Mouse (Mus musculus): Measurements from ENCODE around the gene H2-T22.
"Not testable (repeated sequence)": the region's sequence is repeated elsewhere in the genome, so short reads cannot be mapped to it uniquely, and the experiment has no call there.

Gene H2-T22

DNA sequence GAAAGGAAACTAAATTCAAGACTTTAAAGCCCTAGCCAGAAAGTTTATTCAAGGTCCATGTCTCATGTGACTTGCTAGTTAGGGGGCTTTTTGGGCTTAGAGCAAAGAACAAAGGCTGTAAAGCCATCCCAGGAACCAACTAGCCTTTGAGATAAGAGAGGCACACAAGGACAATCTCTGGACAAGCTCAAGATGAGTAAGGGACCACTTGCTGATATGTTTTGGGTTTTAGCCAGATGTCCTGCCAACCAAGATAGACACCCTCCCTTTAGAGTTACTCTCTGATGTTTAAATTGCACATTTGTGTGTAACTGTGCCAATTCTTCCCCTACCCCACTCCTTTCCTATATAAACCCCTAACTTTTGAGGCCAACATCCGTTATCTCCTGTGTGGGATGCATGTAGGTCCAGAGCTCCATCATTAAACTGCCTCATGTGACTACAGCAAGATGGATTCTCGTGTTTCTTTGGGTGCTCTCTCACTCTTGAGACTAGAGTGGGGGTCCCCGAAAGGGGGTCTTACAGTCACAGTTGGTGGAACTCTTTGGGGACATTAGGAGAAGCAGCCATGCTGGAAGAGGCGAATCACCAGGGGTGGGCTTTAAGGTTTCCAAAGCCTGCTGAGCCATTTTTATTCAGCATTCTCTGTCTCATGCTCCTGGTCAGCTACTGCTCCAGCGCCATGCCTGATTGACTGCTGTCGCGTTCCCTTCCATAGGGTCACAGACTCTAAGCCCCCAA is 13.5 kb downstream of the H2-T22 start:
- no peak for DNase-seq

DNA sequence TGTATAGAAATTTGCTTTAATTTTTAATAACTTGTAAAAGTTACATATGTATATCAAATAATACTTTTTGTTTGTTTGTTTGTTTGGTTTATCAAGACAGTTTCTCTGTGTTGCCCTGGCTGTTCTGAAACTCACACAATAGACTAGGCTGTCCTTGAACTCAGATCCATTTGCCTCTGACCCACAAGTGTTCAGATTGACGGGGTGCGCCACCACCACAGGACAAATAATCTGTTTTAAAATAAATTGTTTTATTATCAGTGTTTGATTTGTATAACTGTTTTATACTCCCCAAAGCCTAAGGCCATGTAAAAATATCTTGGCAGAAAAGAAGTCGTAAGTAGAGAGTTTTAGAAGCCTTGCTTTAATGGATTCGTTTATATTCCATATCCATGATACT is 14.9 kb downstream of the H2-T22 start:
- DNase-seq: no peak

DNA sequence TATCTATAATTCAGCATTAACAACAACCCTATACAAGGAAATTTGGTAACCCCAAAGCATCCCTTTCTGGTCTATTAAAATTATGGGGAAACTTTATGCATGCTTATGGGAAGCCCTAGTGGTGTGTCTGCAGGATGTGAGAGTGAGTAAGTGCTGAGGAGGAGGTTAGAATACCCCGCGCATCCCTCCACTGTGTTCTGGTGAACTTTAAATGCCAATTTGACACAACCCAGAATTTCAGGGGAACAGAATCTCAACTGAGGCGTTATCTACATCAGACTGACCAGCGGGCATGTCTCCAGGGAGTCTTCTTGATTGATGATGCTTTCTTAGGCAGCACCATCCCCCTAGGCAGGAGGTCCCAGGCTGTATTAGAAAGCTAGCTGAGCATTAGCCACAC is 16.6 kb downstream of the H2-T22 start:
- no peak for DNase-seq

- DNase-seq: no peak
Measured at GRCm38 (mm10) chr17:36025197-36025596, 17.4 kb downstream of the H2-T22 start.

- no peak for DNase-seq
Measured at GRCm38 (mm10) chr17:36023710-36024654, 18.6 kb downstream of the H2-T22 start.

GRCm38 (mm10) chr17:36022922-36023321 is 19.6 kb downstream of the H2-T22 start:
- DNase-seq: no peak

GRCm38 (mm10) chr17:36022098-36022497 is 20.4 kb downstream of the H2-T22 start:
- no peak for DNase-seq

GRCm38 (mm10) chr17:36021309-36021708 is 21.2 kb downstream of the H2-T22 start:
- no peak for DNase-seq

GRCm38 (mm10) chr17:36020191-36021073 is 22.1 kb downstream of the H2-T22 start, which contains the start of gene H2-T24:
H2-T24 (minus strand) TSS chr17:36020560.
- no peak for DNase-seq

GRCm38 (mm10) chr17:36019519-36019918 is 23.0 kb downstream of the H2-T22 start:
- DNase-seq: no peak

GRCm38 (mm10) chr17:36018979-36019378 is 23.6 kb downstream of the H2-T22 start:
- DNase-seq: no peak

GRCm38 (mm10) chr17:36017046-36017445 is 25.5 kb downstream of the H2-T22 start:
- DNase-seq: peak; percentile 25 to 55

- no peak for DNase-seq
Measured at GRCm38 (mm10) chr17:36014977-36015376, 27.6 kb downstream of the H2-T22 start.

DNA sequence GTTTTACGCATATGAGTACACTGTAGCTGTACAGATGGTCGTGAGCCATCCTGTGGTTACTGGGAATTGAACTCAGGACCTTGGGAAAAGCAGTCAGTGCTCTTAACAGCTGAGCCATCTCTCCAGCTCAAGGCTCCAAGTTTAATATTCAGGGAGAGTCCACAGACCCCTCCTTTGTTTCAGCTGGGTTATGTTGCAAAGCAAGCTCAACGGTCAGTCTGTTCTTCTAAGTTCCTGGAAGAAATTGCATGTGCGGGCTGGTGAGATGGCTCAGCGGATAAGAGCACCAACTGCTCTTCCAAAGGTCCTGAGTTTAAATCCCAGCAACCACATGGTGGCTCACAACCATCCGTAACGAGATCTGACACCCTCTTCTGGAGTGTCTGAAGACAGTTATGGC is 38.1 kb downstream of the H2-T22 start:
- not testable (repeated sequence) for DNase-seq

DNA sequence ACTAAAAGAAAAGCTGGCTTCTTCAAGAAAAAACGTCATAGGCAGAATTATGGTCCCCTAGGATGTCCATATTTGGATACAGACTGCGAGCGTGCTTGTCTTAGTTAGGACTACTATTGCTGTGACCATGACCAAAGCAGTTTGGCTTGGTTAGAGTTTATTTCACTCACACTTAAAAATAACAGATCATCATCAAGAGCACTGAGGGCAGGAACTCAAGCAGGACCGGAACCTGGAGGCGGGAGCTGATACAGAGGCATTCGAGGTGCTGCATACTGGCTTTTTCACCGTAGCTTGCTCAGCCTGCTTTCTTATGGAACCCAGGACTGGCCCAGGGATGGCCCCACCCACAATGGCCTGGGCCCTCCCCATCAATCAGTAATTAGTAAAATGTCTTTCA is 39.2 kb downstream of the H2-T22 start:
- no peak for DNase-seq

- no peak for DNase-seq
Measured at GRCm38 (mm10) chr17:36001966-36002365, 40.6 kb downstream of the H2-T22 start.

GRCm38 (mm10) chr17:36001121-36001897 is 41.2 kb downstream of the H2-T22 start:
- no peak for DNase-seq

DNA sequence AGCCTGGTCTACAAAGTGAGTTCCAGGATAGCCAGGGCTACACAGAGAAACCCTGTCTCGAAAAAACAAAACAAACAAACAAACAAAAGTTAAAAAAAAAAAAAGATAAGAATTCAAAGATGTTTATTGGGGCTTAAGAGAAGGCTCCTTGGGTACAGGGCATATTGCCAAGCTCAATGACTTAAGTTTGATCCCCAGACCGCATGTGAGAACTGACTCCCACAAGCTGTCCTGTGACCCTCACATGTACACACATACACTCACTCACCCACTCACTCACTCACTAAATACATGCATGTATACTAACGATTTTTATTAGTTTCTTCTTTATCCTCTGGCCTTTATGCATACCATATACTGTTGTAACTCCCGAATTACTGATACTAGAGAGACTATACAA is 42.2 kb downstream of the H2-T22 start:
- DNase-seq: no peak

DNA sequence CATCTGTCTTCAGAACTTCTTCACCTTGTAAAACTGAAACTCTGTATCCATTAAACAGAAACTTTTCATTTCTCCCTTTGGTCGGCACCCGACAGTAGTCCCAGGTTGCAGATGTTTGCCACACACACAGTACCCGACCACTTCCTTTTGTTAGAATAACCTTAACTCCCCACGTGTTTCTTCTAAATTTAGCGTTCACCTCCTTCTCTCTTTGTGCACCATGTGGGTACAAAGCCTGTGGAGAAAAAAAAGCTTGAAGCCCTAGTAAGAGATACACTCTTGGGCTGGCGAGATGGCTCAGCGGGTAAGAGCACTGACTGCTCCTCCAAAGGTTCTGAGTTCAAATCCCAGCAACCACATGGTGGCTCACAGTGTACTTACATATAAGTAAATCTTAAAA is 43.2 kb downstream of the H2-T22 start:
- DNase-seq: no peak

GRCm38 (mm10) chr17:35998545-35999305 is 43.8 kb downstream of the H2-T22 start:
- no peak for DNase-seq
